Mouse (Mus musculus): Measurements from ENCODE around the gene Hs2st1.

Hs2st1 gene

GRCm38 (mm10) chr3:144550659-144551058 is 19.3 kb downstream of the Hs2st1 start:
- peak; percentile 7 for DNase-seq

GRCm38 (mm10) chr3:144550036-144550435 is 19.9 kb downstream of the Hs2st1 start:
- peak; percentile 60 for DNase-seq

GRCm38 (mm10) chr3:144548186-144548845 is 21.7 kb downstream of the Hs2st1 start:
- DNase-seq = peak; percentile 80

GRCm38 (mm10) chr3:144546490-144546889 is 23.5 kb downstream of the Hs2st1 start:
- peak; percentile 64 for DNase-seq

- peak; percentile 4 for DNase-seq
These were observed 24.1 kb downstream of the Hs2st1 start for GRCm38 (mm10) chr3:144545832-144546231.

- DNase-seq = peak; percentile 68
These were observed 24.8 kb downstream of the Hs2st1 start for GRCm38 (mm10) chr3:144545152-144545551.

- peak; percentile 58 for DNase-seq
These were observed 28.0 kb downstream of the Hs2st1 start for GRCm38 (mm10) chr3:144541906-144542438.

GRCm38 (mm10) chr3:144540805-144541204 is 29.2 kb downstream of the Hs2st1 start:
- DNase-seq = peak; percentile 22

- peak; percentile 39 for DNase-seq
These were observed 30.9 kb downstream of the Hs2st1 start for GRCm38 (mm10) chr3:144539051-144539450.

GRCm38 (mm10) chr3:144537078-144537855 is 32.7 kb downstream of the Hs2st1 start:
- peak; percentile 58 for DNase-seq

- no peak for DNase-seq
These were observed 34.9 kb downstream of the Hs2st1 start for GRCm38 (mm10) chr3:144535056-144535455.

GRCm38 (mm10) chr3:144531023-144531422 is 39.0 kb downstream of the Hs2st1 start:
- no peak for DNase-seq

- peak; percentile 58 for DNase-seq
These were observed 42.1 kb downstream of the Hs2st1 start for GRCm38 (mm10) chr3:144527918-144528317.

- peak; percentile 70 for DNase-seq
These were observed 50.3 kb downstream of the Hs2st1 start for GRCm38 (mm10) chr3:144519581-144520272.

GRCm38 (mm10) chr3:144518917-144519316 is 51.1 kb downstream of the Hs2st1 start:
- DNase-seq = no peak

- no peak for DNase-seq
These were observed 54.7 kb downstream of the Hs2st1 start for GRCm38 (mm10) chr3:144515286-144515685.

GRCm38 (mm10) chr3:144514122-144514505 is 55.9 kb downstream of the Hs2st1 start:
- DNase-seq = no peak

GRCm38 (mm10) chr3:144513169-144514121 is 56.5 kb downstream of the Hs2st1 start:
- DNase-seq = no peak

- DNase-seq = no peak
These were observed 59.3 kb downstream of the Hs2st1 start for GRCm38 (mm10) chr3:144510724-144511123.

GRCm38 (mm10) chr3:144508342-144508741 is 61.6 kb downstream of the Hs2st1 start:
- no peak for DNase-seq

GRCm38 (mm10) chr3:144507885-144508284 is 62.1 kb downstream of the Hs2st1 start:
- no peak for DNase-seq

GRCm38 (mm10) chr3:144506213-144506612 is 63.8 kb downstream of the Hs2st1 start:
- DNase-seq = peak; percentile 94

Measured in heart, adult 11 months (tissue).